7 mouse cellular contexts compared by ENCODE assay signal in the genomic region with DNA sequence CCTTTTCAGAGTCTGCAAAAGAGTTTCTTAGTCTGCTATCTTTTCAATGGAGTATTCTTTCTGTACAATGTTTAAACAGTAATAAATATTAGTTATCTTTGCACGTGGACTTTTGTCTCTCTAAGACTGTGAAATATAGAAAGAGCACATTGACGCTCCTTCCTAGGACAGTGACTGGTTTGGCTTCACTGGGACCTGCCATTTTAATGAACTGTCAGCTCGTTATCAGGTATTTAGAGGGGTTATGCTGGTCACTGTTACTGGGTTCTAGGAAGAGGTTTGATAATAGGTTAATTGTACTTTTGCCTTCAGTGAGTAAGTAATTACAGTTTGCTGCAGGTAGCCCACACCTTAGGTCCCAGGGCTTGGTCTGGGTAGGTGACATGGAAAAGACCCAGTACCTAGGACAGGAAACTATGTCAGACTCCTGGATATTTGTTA. TPM values are rescaled to one million over a fixed set of nuclear protein-coding genes. Genes with fewer than 3 reads are reported as not detected.
DNase-seq lines count a peak whose midpoint lies in the region; ATAC-seq lines count a peak whose summit lies in the region.

No protein-coding gene starts in this region.

- H3K4me2 ChIP-seq in forebrain, embryonic 12.5 days, result peak overlapping the region; percentile 96
- peak overlapping the region; percentile 76 for H3K4me2 ChIP-seq in limb, embryonic 15.5 days
- peak overlapping the region; percentile 65 for H3K4me2 ChIP-seq in stomach, embryonic 16.5 days (ENCODE audit: low read depth, low read length)

- DNase-seq in ovary, adult 18-20 months (ENCODE audit: low spot score), result no peak
- DNase-seq in B cell, adult 2 months, result no peak

- no peak overlapping the region for H3K27ac ChIP-seq in forebrain, embryonic 12.5 days
- H3K27ac ChIP-seq in limb, embryonic 15.5 days, result peak overlapping the region; percentile 86; the same call in 1 of the 2 replicates
- H3K27ac ChIP-seq in stomach, embryonic 16.5 days (ENCODE audit: low read length), result peak overlapping the region; percentile 86

- H3K36me3 ChIP-seq in megakaryocyte, embryonic 14.5 days (replicated peaks; ENCODE audit: low read length), result peaks cover 41% of the 10 kb centered on the region
- no peaks in the 10 kb centered on the region for H3K36me3 ChIP-seq in forebrain, embryonic 12.5 days (replicated peaks)
- peaks cover 26% of the 10 kb centered on the region for H3K36me3 ChIP-seq in limb, embryonic 15.5 days
- no peaks in the 10 kb centered on the region for H3K36me3 ChIP-seq in stomach, embryonic 16.5 days (ENCODE audit: control insufficient read depth, insufficient read depth, low read length)

- WGBS in forebrain, embryonic 12.5 days, result 41% methylated on average over 3 of the region's 3 CpGs
- 43% methylated on average over 3 of the region's 3 CpGs for WGBS in limb, embryonic 15.5 days
- WGBS in stomach, embryonic 16.5 days, result 34% methylated on average over 3 of the region's 3 CpGs

- ATAC-seq in megakaryocyte, adult 5-6 weeks (ENCODE audit: poor library complexity, severe bottlenecking), result no peak
- ATAC-seq in forebrain, embryonic 12.5 days (ENCODE audit: low FRiP score), result no peak
- no peak for ATAC-seq in limb, embryonic 15.5 days (ENCODE audit: insufficient number of reproducible peaks, low FRiP score, low TSS enrichment, low read depth)
- no peak for ATAC-seq in stomach, embryonic 16.5 days (ENCODE audit: insufficient read depth, low FRiP score)

- H3K27me3 ChIP-seq in megakaryocyte, embryonic 14.5 days (replicated peaks), result no peaks in the 10 kb centered on the region
- no peaks in the 10 kb centered on the region for H3K27me3 ChIP-seq in forebrain, embryonic 12.5 days
- no peaks in the 10 kb centered on the region for H3K27me3 ChIP-seq in limb, embryonic 15.5 days
- no peaks in the 10 kb centered on the region for H3K27me3 ChIP-seq in stomach, embryonic 16.5 days (ENCODE audit: control insufficient read depth, insufficient read depth, low read length)

- H3K4me1 ChIP-seq in megakaryocyte, embryonic 14.5 days, result peaks cover 59% of the 10 kb centered on the region
- H3K4me1 ChIP-seq in forebrain, embryonic 12.5 days, result peaks cover 9% of the 10 kb centered on the region
- peaks cover 12% of the 10 kb centered on the region for H3K4me1 ChIP-seq in limb, embryonic 15.5 days
- H3K4me1 ChIP-seq in stomach, embryonic 16.5 days (ENCODE audit: control insufficient read depth, insufficient read depth, low read length), result peaks cover 6% of the 10 kb centered on the region

- H3K9me3 ChIP-seq in megakaryocyte, embryonic 14.5 days, result peaks cover 4% of the 10 kb centered on the region; the same call in 1 of the 2 replicates
- no peaks in the 10 kb centered on the region for H3K9me3 ChIP-seq in forebrain, embryonic 12.5 days
- no peaks in the 10 kb centered on the region for H3K9me3 ChIP-seq in limb, embryonic 15.5 days
- no peaks in the 10 kb centered on the region for H3K9me3 ChIP-seq in stomach, embryonic 16.5 days (replicated peaks; ENCODE audit: control insufficient read depth, low read length)

- peak overlapping the region; percentile 86 for H3K9ac ChIP-seq in forebrain, embryonic 12.5 days
- H3K9ac ChIP-seq in limb, embryonic 15.5 days, result peak overlapping the region; percentile 95
- peak overlapping the region; percentile 93 for H3K9ac ChIP-seq in stomach, embryonic 16.5 days (ENCODE audit: low read length)

- peak overlapping the region; percentile 98 for H3K4me3 ChIP-seq in megakaryocyte, embryonic 14.5 days (replicated peaks)
- H3K4me3 ChIP-seq in forebrain, embryonic 12.5 days (replicated peaks), result peak overlapping the region; percentile 79
- peak overlapping the region; percentile 95 for H3K4me3 ChIP-seq in limb, embryonic 15.5 days
- H3K4me3 ChIP-seq in stomach, embryonic 16.5 days (replicated peaks; ENCODE audit: low read length), result peak overlapping the region; percentile 94

RNA-seq across cellular contexts. Expression of a gene that starts 0.9 kb away (rescaled TPM):
- polyA plus RNA-seq in megakaryocyte, embryonic 14.5 days (2012; ENCODE audit: insufficient read depth, low replicate concordance), result 2.9 and 11.2 TPM in 2 replicates
- total RNA-seq in megakaryocyte, adult 5-6 weeks (2015), result 11.9 and 14.2 TPM in 2 replicates
- total RNA-seq in megakaryocyte, adult 5-6 weeks (2017), result 12.0 and 16.3 TPM in 2 replicates
- 30.7 and 37.7 TPM in 2 replicates for polyA plus RNA-seq in forebrain, embryonic 12.5 days (2016; fragmentation: Nextera tagmentation; extraction: Ambion mirVana)
- 43.1 and 47.1 TPM in 2 replicates for polyA plus RNA-seq in limb, embryonic 15.5 days (2015; fragmentation: Nextera tagmentation; extraction: Ambion mirVana)
- polyA plus RNA-seq in stomach, embryonic 16.5 days (2015; fragmentation: Nextera tagmentation; extraction: Ambion mirVana), result 39.3 and 41.0 TPM in 2 replicates

RNA-seq across cellular contexts. Expression of a gene that starts 4.9 kb away (rescaled TPM):
- 2.8 and 3.6 TPM in 2 replicates for polyA plus RNA-seq in megakaryocyte, embryonic 14.5 days (2012; ENCODE audit: insufficient read depth, low replicate concordance)
- 4.7 and 5.0 TPM in 2 replicates for total RNA-seq in megakaryocyte, adult 5-6 weeks (2015)
- total RNA-seq in megakaryocyte, adult 5-6 weeks (2017), result 5.1 and 12.0 TPM in 2 replicates
- 26.7 and 28.9 TPM in 2 replicates for polyA plus RNA-seq in forebrain, embryonic 12.5 days (2016; fragmentation: Nextera tagmentation; extraction: Ambion mirVana)
- 29.8 and 32.4 TPM in 2 replicates for polyA plus RNA-seq in limb, embryonic 15.5 days (2015; fragmentation: Nextera tagmentation; extraction: Ambion mirVana)
- polyA plus RNA-seq in stomach, embryonic 16.5 days (2015; fragmentation: Nextera tagmentation; extraction: Ambion mirVana), result 31.0 and 31.3 TPM in 2 replicates

RNA-seq across cellular contexts. Expression of a gene that starts 55.6 kb away (rescaled TPM):
- 1.6 and 14.7 TPM in 2 replicates for polyA plus RNA-seq in megakaryocyte, embryonic 14.5 days (2012; ENCODE audit: insufficient read depth, low replicate concordance)
- total RNA-seq in megakaryocyte, adult 5-6 weeks (2015), result 64.6 and 69.8 TPM in 2 replicates
- 165 and 188 TPM in 2 replicates for total RNA-seq in megakaryocyte, adult 5-6 weeks (2017)
- 121 and 134 TPM in 2 replicates for polyA plus RNA-seq in forebrain, embryonic 12.5 days (2016; fragmentation: Nextera tagmentation; extraction: Ambion mirVana)
- polyA plus RNA-seq in limb, embryonic 15.5 days (2015; fragmentation: Nextera tagmentation; extraction: Ambion mirVana), result 87.3 and 103 TPM in 2 replicates
- 106 and 120 TPM in 2 replicates for polyA plus RNA-seq in stomach, embryonic 16.5 days (2015; fragmentation: Nextera tagmentation; extraction: Ambion mirVana)
